Mouse (Mus musculus) hindbrain, embryonic 12.5 days (tissue): Measurements from ENCODE around the gene Sult2a2. TPM values are rescaled to one million over a fixed set of nuclear protein-coding genes. Genes with fewer than 3 reads are reported as not detected.
"Not testable (repeated sequence)": the region's sequence is repeated elsewhere in the genome, so short reads cannot be mapped to it uniquely, and the experiment has no call there.

Source experiments
- ATAC-seq: fragments of 200-750 bp; cut with Nextera tagmentation; 2 replicates; pipeline ENCODE4 v1.8.0; 2017; ENCODE audit warnings: moderate TSS enrichment; ENCODE audit not compliant: low FRiP score
- H3K27ac ChIP-seq: fragments of 300-500 bp; sonication (generic); 2 replicates; pipeline ENCODE4 v1.5.1; 2016; ENCODE audit warnings: mild to moderate bottlenecking
- H3K27me3 ChIP-seq: fragments of 300-500 bp; sonication (generic); 2 replicates; pipeline ENCODE4 v1.6.1; 2016; ENCODE audit warnings: mild to moderate bottlenecking
- H3K36me3 ChIP-seq: fragments of 300-500 bp; sonication (generic); 2 replicates; pipeline ENCODE4 v1.6.1; 2016; ENCODE audit warnings: mild to moderate bottlenecking
- H3K4me1 ChIP-seq: fragments of 300-500 bp; sonication (generic); 2 replicates; pipeline ENCODE4 v1.6.1; 2016
- H3K4me2 ChIP-seq: fragments of 300-500 bp; sonication (generic); replicated peaks from 2 replicates; pipeline ENCODE4 v1.6.1; 2016; ENCODE audit warnings: mild to moderate bottlenecking
- H3K4me3 ChIP-seq: fragments of 300-500 bp; sonication (generic); 2 replicates; pipeline ENCODE4 v1.5.1; 2016; ENCODE audit warnings: mild to moderate bottlenecking
- H3K9ac ChIP-seq: fragments of 300-500 bp; sonication (generic); 2 replicates; pipeline ENCODE4 v1.6.1; 2016; ENCODE audit warnings: mild to moderate bottlenecking, moderate library complexity
- H3K9me3 ChIP-seq: fragments of 300-500 bp; sonication (generic); replicated peaks from 2 replicates; pipeline ENCODE4 v1.6.1; 2016; ENCODE audit warnings: mild to moderate bottlenecking
- WGBS: fragments of 180-500 bp; shearing (Covaris S2); methylation state at CpG from one replicate; pipeline ENCODE4 v1.1.7; 2016; 5-methylcytosine and 5-hydroxymethylcytosine counted together
- polyA plus RNA-seq: library from polyadenylated mRNA; unstranded; fragments of >200 nt; fragmentation: Nextera tagmentation; extraction: Ambion mirVana; gene quantifications from 2 replicates; pipeline ENCODE4 v1.2.1, GENCODE M21; 2016

Gene Sult2a2
- not detected in 2 replicates for polyA plus RNA-seq

- not testable (repeated sequence) for H3K4me2 ChIP-seq, H3K9ac ChIP-seq, ATAC-seq, H3K27me3 ChIP-seq, H3K36me3 ChIP-seq, H3K9me3 ChIP-seq, H3K27ac ChIP-seq, H3K4me1 ChIP-seq, H3K4me3 ChIP-seq
- 100% methylated on average over 1 of the region's 2 CpGs for WGBS
Observed at GRCm38 (mm10) chr7:13733205-13733604, at the start of gene Sult2a2. Gene Sult2a2, plus strand, starts transcription at chr7:13733505.

GRCm38 (mm10) chr7:13813913-13814312 is 80.6 kb downstream of the Sult2a2 start:
- 94% methylated on average over 1 of the region's 1 CpGs for WGBS
- Histone ChIP-seq H3K4me2 (no peak overlapping the region), H3K9me3 (peaks cover 17% of the 10 kb centered on the region), H3K9ac (no peak overlapping the region), H3K4me3 (no peak overlapping the region), H3K27ac (no peak overlapping the region), H3K4me1 (no peaks in the 10 kb centered on the region), H3K36me3 (no peaks in the 10 kb centered on the region), H3K27me3 (no peaks in the 10 kb centered on the region)
- ATAC-seq: no peak

Other genes starting within 250 kb of the Sult2a2 start
- gene Bsph2, start 162.4 kb upstream of the Sult2a2 start, polyA plus RNA-seq: not detected in 2 replicates
- gene Sult2a5, start 109.5 kb upstream of the Sult2a2 start, polyA plus RNA-seq: not detected in 2 replicates
- gene Sult2a1, start 103.9 kb downstream of the Sult2a2 start, polyA plus RNA-seq: not detected in 2 replicates